19 mouse cellular contexts compared by ENCODE assay signal in the genomic region with DNA sequence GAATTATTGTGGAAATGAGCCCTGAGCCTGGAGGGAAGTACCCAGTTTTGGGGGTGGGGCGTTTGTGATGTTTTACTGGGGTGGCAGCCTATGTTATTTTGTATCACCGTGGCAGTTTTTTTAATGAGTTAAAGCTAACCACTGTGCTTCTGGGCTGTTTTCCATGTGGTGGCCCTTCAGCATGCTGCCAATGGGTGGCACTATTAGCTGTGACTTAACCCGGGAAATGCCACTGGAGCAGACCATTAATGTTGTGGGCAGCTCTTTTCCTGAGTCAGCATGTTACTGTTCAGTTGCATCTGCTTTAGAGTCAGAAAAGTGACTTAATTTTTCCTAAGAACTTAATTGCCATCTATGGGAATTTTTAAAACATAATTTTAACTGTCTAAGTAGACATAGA. TPM values are rescaled to one million over a fixed set of nuclear protein-coding genes. Genes with fewer than 3 reads are reported as not detected.
DNase-seq lines count a peak whose midpoint lies in the region; ATAC-seq and TF ChIP-seq lines count a peak whose summit lies in the region.
"Had no signal": no experiment of that assay in that cellular context is flagged by ENCODE, and none has a peak within 500 bp of the region (broad histone marks: within the 10 kb centered on the region; RNA-seq: fewer than 3 reads in every experiment).

No protein-coding gene starts in this region.

- ATAC-seq in midbrain, embryonic 11.5 days (ENCODE audit: low FRiP score), result no peak
- ATAC-seq in midbrain, embryonic 15.5 days (replicated peaks), result no peak
- no peak for ATAC-seq in liver, postnatal 0 days
- ATAC-seq in midbrain, embryonic 13.5 days, result no peak
- ATAC-seq: activated CD4-positive, CD25-positive, alpha-beta regulatory T cell, adult 4 months; forebrain, embryonic 16.5 days had no signal

- no peaks in the 10 kb centered on the region for H3K9me3 ChIP-seq in midbrain, embryonic 11.5 days (ENCODE audit: control insufficient read depth, low read length)
- no peaks in the 10 kb centered on the region for H3K9me3 ChIP-seq in midbrain, embryonic 15.5 days
- H3K9me3 ChIP-seq in erythroblast, embryonic 14.5 days (ENCODE audit: control insufficient read depth, low read length), result no peaks in the 10 kb centered on the region
- no peaks in the 10 kb centered on the region for H3K9me3 ChIP-seq in liver, postnatal 0 days (ENCODE audit: low read length)
- no peaks in the 10 kb centered on the region for H3K9me3 ChIP-seq in midbrain, embryonic 13.5 days
- H3K9me3 ChIP-seq: embryonic facial prominence, embryonic 12.5 days; heart, embryonic 15.5 days; neural tube, embryonic 12.5 days had no signal

- DNase-seq in cerebellum, adult 11-12 months, result peak; percentile 8
- no peak for DNase-seq in cerebellum, adult 8-10 months
- peak; percentile 44 for DNase-seq in midbrain, embryonic 11.5 days (ENCODE audit: low spot score, missing footprints)
- no peak for DNase-seq in liver, postnatal 0 days
- DNase-seq in urinary bladder, adult 18-20 months (ENCODE audit: low spot score in 2 of 2), result no peak
- DNase-seq: cerebellum, adult 9-11 months; gastrocnemius, postnatal 25 days; kidney, postnatal 25 days; right cerebral cortex, adult 18-20 months; thymus, adult 2 months had no signal

- no peak for TF ChIP-seq EP300 in liver, postnatal 0 days (IDR thresholded peaks at IDR 0.05; ENCODE audit: low read depth)

- H3K36me3 ChIP-seq in midbrain, embryonic 11.5 days (ENCODE audit: control insufficient read depth, insufficient read depth, low read length), result no peaks in the 10 kb centered on the region
- no peaks in the 10 kb centered on the region for H3K36me3 ChIP-seq in midbrain, embryonic 15.5 days (replicated peaks)
- peaks cover 100% of the 10 kb centered on the region for H3K36me3 ChIP-seq in erythroblast, embryonic 14.5 days (ENCODE audit: control insufficient read depth)
- H3K36me3 ChIP-seq in liver, postnatal 0 days (replicated peaks; ENCODE audit: insufficient read depth, low read length), result peaks cover 22% of the 10 kb centered on the region; the same call in 1 of the 2 replicates
- H3K36me3 ChIP-seq in midbrain, embryonic 13.5 days, result no peaks in the 10 kb centered on the region
- H3K36me3 ChIP-seq: heart, embryonic 15.5 days had no signal

- H3K4me1 ChIP-seq in midbrain, embryonic 11.5 days (ENCODE audit: control insufficient read depth, insufficient read depth, low read length), result peaks cover 17% of the 10 kb centered on the region
- H3K4me1 ChIP-seq in midbrain, embryonic 15.5 days, result peaks cover 29% of the 10 kb centered on the region
- peaks cover 91% of the 10 kb centered on the region for H3K4me1 ChIP-seq in erythroblast, embryonic 14.5 days (ENCODE audit: control insufficient read depth)
- peaks cover 66% of the 10 kb centered on the region for H3K4me1 ChIP-seq in liver, postnatal 0 days (ENCODE audit: insufficient read depth)
- peaks cover 42% of the 10 kb centered on the region for H3K4me1 ChIP-seq in midbrain, embryonic 13.5 days (replicated peaks)

- H3K9ac ChIP-seq in midbrain, embryonic 11.5 days (ENCODE audit: low read length), result no peak overlapping the region
- no peak overlapping the region for H3K9ac ChIP-seq in midbrain, embryonic 15.5 days
- H3K9ac ChIP-seq in liver, postnatal 0 days (replicated peaks), result peak overlapping the region; percentile 34
- H3K9ac ChIP-seq in midbrain, embryonic 13.5 days (replicated peaks), result no peak overlapping the region
- H3K9ac ChIP-seq: embryonic facial prominence, embryonic 12.5 days; heart, embryonic 15.5 days; hindbrain, embryonic 14.5 days; neural tube, embryonic 12.5 days had no signal

- WGBS in midbrain, embryonic 11.5 days, result 78% methylated on average over 3 of the region's 3 CpGs
- 80% methylated on average over 3 of the region's 3 CpGs for WGBS in midbrain, embryonic 15.5 days
- WGBS in liver, postnatal 0 days (ENCODE audit: insufficient replicate concordance), result 48% methylated on average over 3 of the region's 3 CpGs
- 79% methylated on average over 3 of the region's 3 CpGs for WGBS in midbrain, embryonic 13.5 days

- TF ChIP-seq CTCF in liver, postnatal 0 days (IDR thresholded peaks at IDR 0.05; ENCODE audit: low read depth), result peak; percentile 68

- no peak overlapping the region for H3K4me2 ChIP-seq in midbrain, embryonic 11.5 days
- H3K4me2 ChIP-seq in midbrain, embryonic 15.5 days, result no peak overlapping the region
- H3K4me2 ChIP-seq in liver, postnatal 0 days (ENCODE audit: low read depth, low read length), result peak overlapping the region; percentile 77
- H3K4me2 ChIP-seq in midbrain, embryonic 13.5 days (replicated peaks), result no peak overlapping the region
- H3K4me2 ChIP-seq: embryonic facial prominence, embryonic 12.5 days; heart, embryonic 15.5 days; hindbrain, embryonic 14.5 days; neural tube, embryonic 12.5 days had no signal

- no peak overlapping the region for H3K4me3 ChIP-seq in midbrain, embryonic 11.5 days (ENCODE audit: low read depth, low read length)
- H3K4me3 ChIP-seq in midbrain, embryonic 15.5 days, result no peak overlapping the region
- peak overlapping the region; percentile 82 for H3K4me3 ChIP-seq in erythroblast, embryonic 14.5 days (replicated peaks)
- H3K4me3 ChIP-seq in liver, postnatal 0 days (ENCODE audit: low read depth, low read length), result no peak overlapping the region
- no peak overlapping the region for H3K4me3 ChIP-seq in midbrain, embryonic 13.5 days (replicated peaks)
- H3K4me3 ChIP-seq: embryonic facial prominence, embryonic 12.5 days; heart, embryonic 15.5 days; neural tube, embryonic 12.5 days had no signal

- no peaks in the 10 kb centered on the region for H3K27me3 ChIP-seq in midbrain, embryonic 11.5 days (ENCODE audit: control insufficient read depth, insufficient read depth, low read length)
- H3K27me3 ChIP-seq in midbrain, embryonic 15.5 days (replicated peaks), result no peaks in the 10 kb centered on the region
- H3K27me3 ChIP-seq in erythroblast, embryonic 14.5 days (ENCODE audit: control insufficient read depth), result no peaks in the 10 kb centered on the region
- H3K27me3 ChIP-seq in liver, postnatal 0 days (ENCODE audit: insufficient read depth, low read length), result no peaks in the 10 kb centered on the region
- H3K27me3 ChIP-seq in midbrain, embryonic 13.5 days, result no peaks in the 10 kb centered on the region
- H3K27me3 ChIP-seq: embryonic facial prominence, embryonic 12.5 days; heart, embryonic 15.5 days; neural tube, embryonic 12.5 days had no signal

- no peak overlapping the region for H3K27ac ChIP-seq in midbrain, embryonic 11.5 days (ENCODE audit: low read depth, low read length)
- H3K27ac ChIP-seq in midbrain, embryonic 15.5 days, result no peak overlapping the region
- peak overlapping the region; percentile 93 for H3K27ac ChIP-seq in liver, postnatal 0 days (ENCODE audit: low read depth)
- H3K27ac ChIP-seq in midbrain, embryonic 13.5 days, result no peak overlapping the region
- H3K27ac ChIP-seq: embryonic facial prominence, embryonic 12.5 days; heart, embryonic 15.5 days; hindbrain, embryonic 14.5 days; neural tube, embryonic 12.5 days had no signal

RNA-seq across cellular contexts. Expression of gene Lpcat1, which starts 5.5 kb away (rescaled TPM):
- 52.0 and 53.5 TPM in 2 replicates for polyA plus RNA-seq in midbrain, embryonic 11.5 days (2014; fragmentation: Nextera tagmentation; extraction: Ambion mirVana)
- 64.4 and 66.7 TPM in 2 replicates for polyA plus RNA-seq in midbrain, embryonic 15.5 days (2015; fragmentation: Nextera tagmentation; extraction: Ambion mirVana)
- polyA plus RNA-seq in erythroblast, embryonic 14.5 days (2012), result 11.1 and 15.4 TPM in 2 replicates
- 31.0 and 32.4 TPM in 2 replicates for polyA plus RNA-seq in liver, postnatal 0 days (2015; fragmentation: Nextera tagmentation; extraction: Ambion mirVana)
- polyA plus RNA-seq in midbrain, embryonic 13.5 days (2015; fragmentation: Nextera tagmentation; extraction: Ambion mirVana), result 53.7 and 57.8 TPM in 2 replicates

Comparison
In these comparisons a context has a peak if more than half of its experiments do, and no peak if none do; other contexts are left out.
1. DNase-seq: peak in cerebellum, adult 11-12 months (single experiment) and midbrain, embryonic 11.5 days (single experiment); none in cerebellum, adult 8-10 months (single experiment), liver, postnatal 0 days (single experiment) and urinary bladder, adult 18-20 months (0 of 2).